Mouse (Mus musculus) kidney, postnatal 10 days (tissue): ENCODE data around the gene 2310009B15Rik.
A peak's percentile ranks its signal among the peaks of the same experiment; 100 is the strongest.

Source experiments
- DNase-seq: peaks from one replicate; pipeline ENCODE4 v3.0.0; 2021; ENCODE audit warnings: mixed read lengths

2310009B15Rik gene

GRCm38 (mm10) chr1:138842315-138842714 is 14.3 kb downstream of the 2310009B15Rik start:
- no peak for DNase-seq

- DNase-seq = peak; percentile 54
Measured at GRCm38 (mm10) chr1:138841306-138842095, 15.2 kb downstream of the 2310009B15Rik start.

GRCm38 (mm10) chr1:138840440-138841305 is 16.0 kb downstream of the 2310009B15Rik start:
- DNase-seq = no peak

- no peak for DNase-seq
Measured at GRCm38 (mm10) chr1:138839809-138840430, 16.7 kb downstream of the 2310009B15Rik start.

- DNase-seq = no peak
Measured at GRCm38 (mm10) chr1:138839291-138839690, 17.4 kb downstream of the 2310009B15Rik start.

GRCm38 (mm10) chr1:138837786-138838743 is 18.6 kb downstream of the 2310009B15Rik start:
- DNase-seq = no peak

GRCm38 (mm10) chr1:138835355-138835900 is 21.2 kb downstream of the 2310009B15Rik start:
- no peak for DNase-seq

- DNase-seq = no peak
Measured at GRCm38 (mm10) chr1:138831309-138831708, 25.3 kb downstream of the 2310009B15Rik start.

- no peak for DNase-seq
Measured at GRCm38 (mm10) chr1:138826841-138827240, 29.8 kb downstream of the 2310009B15Rik start.

GRCm38 (mm10) chr1:138822985-138823322 is 33.7 kb downstream of the 2310009B15Rik start:
- no peak for DNase-seq

- DNase-seq = no peak
Measured at GRCm38 (mm10) chr1:138822255-138822984, 34.2 kb downstream of the 2310009B15Rik start.
